Mouse (Mus musculus): ENCODE data around the gene Atp5h.
"Not testable (repeated sequence)": the region's sequence is repeated elsewhere in the genome, so short reads cannot be mapped to it uniquely, and the experiment has no call there.

The Atp5h gene

DNA sequence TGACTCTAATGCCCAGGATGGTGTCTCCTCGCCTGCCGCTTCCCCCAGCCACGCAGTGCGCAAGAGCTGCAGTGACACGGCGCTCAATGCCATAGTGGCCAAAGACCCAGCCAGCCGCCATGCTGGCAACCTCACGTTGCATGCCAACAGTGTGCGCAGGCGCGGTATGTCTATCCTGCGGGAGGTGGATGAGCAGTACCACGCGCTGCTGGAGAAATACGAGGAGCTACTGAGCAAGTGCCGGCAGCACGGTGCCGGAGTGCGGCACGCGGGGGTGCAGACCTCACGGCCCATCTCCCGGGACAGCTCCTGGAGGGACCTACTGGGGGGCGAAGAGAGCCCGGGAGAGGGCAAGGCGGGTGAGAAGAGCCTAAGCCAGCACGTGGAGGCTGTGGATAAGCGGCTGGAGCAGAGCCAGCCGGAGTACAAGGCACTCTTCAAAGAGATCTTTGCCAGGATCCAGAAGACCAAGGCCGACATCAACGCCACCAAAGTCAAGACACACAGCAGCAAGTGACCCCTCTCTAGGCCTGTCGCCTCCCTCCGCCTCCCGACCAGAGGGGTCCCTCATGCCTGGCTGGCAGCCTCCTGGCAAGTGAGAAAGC is 25.9 kb downstream of the Atp5h start:
- DNase-seq = peak; percentile 19

DNA sequence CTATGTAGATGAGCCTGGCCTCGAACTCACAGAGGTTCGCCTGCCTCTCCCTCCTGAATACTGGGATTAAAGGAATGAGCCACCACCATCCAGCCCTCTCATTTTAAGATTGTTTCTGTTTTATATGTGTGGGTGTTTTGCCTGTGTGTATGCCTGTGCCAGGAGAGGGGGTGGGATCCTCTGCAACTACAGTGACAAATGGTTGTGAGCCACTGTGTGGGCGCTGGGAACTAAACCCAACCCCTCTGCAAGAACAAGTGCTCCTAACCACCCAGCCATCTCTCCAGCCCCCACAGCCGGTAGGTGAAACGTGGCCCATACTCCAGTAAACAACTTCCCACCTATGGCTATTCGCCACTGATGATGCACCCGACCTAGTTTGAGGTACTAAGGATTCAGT is 28.4 kb downstream of the Atp5h start:
- no peak for DNase-seq

GRCm38 (mm10) chr11:115386859-115387258 is 32.9 kb downstream of the Atp5h start:
- not testable (repeated sequence) for DNase-seq

DNA sequence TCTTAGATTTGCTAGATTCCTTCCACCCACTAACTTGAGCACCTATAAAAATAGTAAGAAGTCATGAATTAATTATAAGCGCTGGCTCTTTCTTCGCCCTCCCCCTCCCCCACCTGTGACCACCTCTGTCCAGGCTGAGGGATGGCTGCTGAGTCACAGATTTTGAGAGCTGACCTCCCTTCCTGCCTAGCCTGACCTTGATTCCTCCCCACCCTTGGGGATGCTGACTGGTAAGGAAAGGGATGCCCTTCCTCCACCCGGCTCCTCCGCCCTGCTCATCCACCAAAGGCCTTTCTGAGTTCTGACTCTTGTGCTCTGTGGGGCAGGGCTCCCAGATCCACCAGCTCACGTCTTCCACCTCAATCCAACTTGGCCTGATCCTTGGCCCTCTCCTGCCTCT is 35.2 kb downstream of the Atp5h start:
- DNase-seq = no peak

GRCm38 (mm10) chr11:115383701-115384474 is 35.9 kb downstream of the Atp5h start:
- DNase-seq = peak; percentile 38

- no peak for DNase-seq
Observed at GRCm38 (mm10) chr11:115382891-115383290, 36.9 kb downstream of the Atp5h start.

GRCm38 (mm10) chr11:115381743-115382539 is 37.8 kb downstream of the Atp5h start, which contains the start of gene Cdr2l:
Gene Cdr2l, plus strand, starts transcription at chr11:115381916.
- peak; percentile 76 for DNase-seq

DNA sequence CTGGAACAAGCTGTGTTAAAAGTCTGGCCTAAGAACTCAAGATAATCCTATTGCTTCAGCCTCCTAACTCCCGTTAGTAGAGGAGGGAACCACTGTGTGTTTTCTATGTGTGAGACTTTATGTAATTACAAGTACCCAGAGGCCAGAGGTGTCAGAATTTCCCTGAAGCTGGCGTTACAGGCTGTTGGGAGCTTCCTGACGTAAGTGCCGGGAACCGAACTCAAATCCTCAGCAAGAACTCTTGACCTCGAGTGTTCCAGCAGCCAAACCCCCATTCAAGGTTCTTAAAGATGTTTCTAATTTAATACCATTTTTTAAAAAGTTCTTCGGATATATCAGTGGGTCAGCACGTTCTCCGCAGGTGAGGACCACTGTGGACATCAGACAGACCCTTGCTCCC is 38.5 kb downstream of the Atp5h start:
- DNase-seq = no peak

GRCm38 (mm10) chr11:115377854-115378253 is 41.9 kb downstream of the Atp5h start:
- no peak for DNase-seq

DNA sequence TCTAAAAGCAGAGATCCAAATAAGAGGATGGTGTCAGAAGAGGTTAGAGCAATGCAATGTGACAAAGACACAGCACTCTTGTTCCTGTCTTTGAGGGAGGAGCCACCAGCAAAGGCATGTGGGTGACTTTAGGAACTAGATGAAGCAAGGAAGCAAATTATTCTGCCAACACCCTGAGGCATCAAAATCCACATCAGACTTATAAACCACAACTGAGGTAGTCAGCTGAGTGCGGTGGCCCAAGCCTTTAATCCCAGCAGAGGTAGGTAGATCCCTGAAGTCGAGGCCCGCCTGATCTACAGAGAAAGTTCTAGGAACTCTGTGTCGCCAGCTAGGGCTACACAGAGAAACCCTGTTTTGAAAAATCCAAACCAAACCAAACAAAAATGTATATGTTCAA is 42.5 kb downstream of the Atp5h start:
- DNase-seq = no peak

- no peak for DNase-seq
Observed at GRCm38 (mm10) chr11:115376722-115377121, 43.0 kb downstream of the Atp5h start.

DNA sequence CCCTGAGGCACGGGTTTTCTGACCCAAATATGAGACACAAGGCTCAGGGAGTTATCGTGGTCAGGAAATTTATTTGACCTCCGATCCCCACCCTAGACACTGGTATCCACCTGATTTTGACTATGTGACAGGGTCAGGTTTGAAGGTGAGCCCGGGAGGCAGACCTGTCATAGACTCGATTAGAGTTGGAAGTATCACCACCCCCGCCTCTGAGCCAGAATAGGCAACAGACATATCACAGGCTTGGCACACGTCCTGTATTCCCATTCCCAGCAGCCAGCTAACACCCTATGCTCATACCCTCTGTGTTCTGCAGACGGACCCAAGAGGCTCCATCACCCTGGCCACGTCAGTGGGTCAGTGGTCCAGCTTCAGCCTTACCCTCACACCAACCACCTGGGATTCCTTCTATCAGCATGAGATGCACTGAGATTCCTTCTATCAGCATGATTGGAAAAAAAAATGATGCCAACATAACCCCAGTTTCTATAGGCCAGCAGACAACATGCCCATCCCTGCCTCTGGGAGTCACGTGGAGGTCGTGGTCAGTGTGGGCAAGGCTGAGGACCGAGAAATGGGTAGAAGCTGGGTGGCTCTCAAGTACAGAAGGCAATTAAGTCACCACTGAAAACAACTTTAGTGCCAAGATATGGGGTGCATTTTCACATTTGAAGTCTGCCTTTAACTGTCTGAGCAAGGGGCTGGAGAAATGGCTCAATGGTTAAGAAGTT is 44.9 kb downstream of the Atp5h start:
- DNase-seq = no peak

GRCm38 (mm10) chr11:115373805-115374694 is 45.7 kb downstream of the Atp5h start:
- no peak for DNase-seq

GRCm38 (mm10) chr11:115372737-115373136 is 47.0 kb downstream of the Atp5h start:
- no peak for DNase-seq

- DNase-seq = no peak
Observed at GRCm38 (mm10) chr11:115372015-115372414, 47.7 kb downstream of the Atp5h start.

- no peak for DNase-seq
Observed at GRCm38 (mm10) chr11:115371354-115371753, 48.4 kb downstream of the Atp5h start.

DNA sequence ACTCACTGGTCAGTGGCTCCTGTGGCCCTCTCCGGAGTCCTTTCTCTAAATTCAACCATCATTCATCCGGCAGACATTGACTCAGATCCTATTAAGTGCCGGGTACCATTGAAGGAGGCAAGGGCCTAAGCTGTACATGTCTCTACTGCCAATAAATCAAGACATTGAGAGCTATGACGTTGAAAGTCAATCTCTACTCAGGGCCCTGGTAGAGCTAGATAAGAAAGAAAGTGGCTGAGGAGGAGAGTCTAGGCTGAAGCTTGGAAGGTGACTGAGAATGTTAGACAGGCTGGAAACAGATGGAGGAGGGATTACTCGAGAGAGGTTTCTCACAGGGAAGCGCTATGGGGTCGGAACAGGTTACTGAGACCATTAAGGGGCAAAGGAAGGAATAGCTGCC is 49.4 kb downstream of the Atp5h start:
- DNase-seq = no peak

- peak; percentile 80 for DNase-seq
Observed at GRCm38 (mm10) chr11:115367395-115367944, 52.3 kb downstream of the Atp5h start, which contains the start of gene Hid1. Gene Hid1, minus strand, starts transcription at chr11:115367756.

- no peak for DNase-seq
Observed at GRCm38 (mm10) chr11:115366706-115367394, 52.9 kb downstream of the Atp5h start.

- no peak for DNase-seq
Observed at GRCm38 (mm10) chr11:115366039-115366705, 53.6 kb downstream of the Atp5h start.
